ENCODE assay signal across 9 mouse cellular contexts in genomic region chr1:138842315-138842714, GRCm38 (mm10). TPM values are rescaled to one million over a fixed set of nuclear protein-coding genes. Genes with fewer than 3 reads are reported as not detected.
DNase-seq lines count a peak whose midpoint lies in the region; ATAC-seq and TF ChIP-seq lines count a peak whose summit lies in the region.
"Had no signal": no experiment of that assay in that cellular context is flagged by ENCODE, and none has a peak within 500 bp of the region (broad histone marks: within the 10 kb centered on the region; RNA-seq: fewer than 3 reads in every experiment).

No protein-coding gene starts in this region.

- H3K27ac ChIP-seq in forebrain, embryonic 14.5 days (ENCODE audit: low read depth, low read length): peak overlapping the region; percentile 82; the same call in 1 of the 2 replicates
- peak overlapping the region; percentile 82 for H3K27ac ChIP-seq in limb, embryonic 14.5 days (replicated peaks; ENCODE audit: low read depth, low read length)
- no peak overlapping the region for H3K27ac ChIP-seq in stomach, embryonic 14.5 days (ENCODE audit: low read length)

- no peaks in the 10 kb centered on the region for H3K36me3 ChIP-seq in forebrain, embryonic 14.5 days (ENCODE audit: control insufficient read depth, insufficient read depth, low read length)
- no peaks in the 10 kb centered on the region for H3K36me3 ChIP-seq in limb, embryonic 14.5 days (ENCODE audit: control insufficient read depth, insufficient read depth, low read length)
- no peaks in the 10 kb centered on the region for H3K36me3 ChIP-seq in stomach, embryonic 14.5 days (ENCODE audit: control insufficient read depth, insufficient read depth, low read length)

- peak overlapping the region; percentile 85 for H3K9ac ChIP-seq in forebrain, embryonic 14.5 days (ENCODE audit: low read length)
- peak overlapping the region; percentile 76 for H3K9ac ChIP-seq in limb, embryonic 14.5 days (ENCODE audit: low read depth, low read length, severe bottlenecking)
- no peak overlapping the region for H3K9ac ChIP-seq in stomach, embryonic 14.5 days (replicated peaks; ENCODE audit: low read depth, low read length)

- intact Hi-C loops in gastrocnemius, postnatal 14 days (cut with DNase I; ENCODE audit: low total_unique reads): no loop called here

- H3K4me1 ChIP-seq in forebrain, embryonic 14.5 days (ENCODE audit: control insufficient read depth, insufficient read depth, low read length): peaks cover 14% of the 10 kb centered on the region
- peaks cover 24% of the 10 kb centered on the region for H3K4me1 ChIP-seq in limb, embryonic 14.5 days (ENCODE audit: control insufficient read depth, insufficient read depth, low read length)
- H3K4me1 ChIP-seq in stomach, embryonic 14.5 days (ENCODE audit: control insufficient read depth, insufficient read depth, low read length): no peaks in the 10 kb centered on the region

- peak; percentile 68 for ATAC-seq in forebrain, embryonic 14.5 days
- peak; percentile 48 for ATAC-seq in limb, embryonic 14.5 days (ENCODE audit: low FRiP score, low read depth)
- ATAC-seq in stomach, embryonic 14.5 days (ENCODE audit: insufficient number of reproducible peaks, insufficient read depth, low FRiP score, low read depth): no peak

- TF ChIP-seq POLR2A in limb, embryonic 14.5 days (IDR thresholded peaks at IDR 0.05; ENCODE audit: borderline replicate concordance, extremely low read depth, insufficient read depth, insufficient read length): peak; percentile 73; the same call in 1 of the 2 replicates

- DNase-seq in testis, postnatal 10 days (ENCODE audit: low spot score): peak; percentile 63
- no peak for DNase-seq in testis, postnatal 14 days (ENCODE audit: low spot score)
- peak; percentile 87 for DNase-seq in forebrain, embryonic 14.5 days (ENCODE audit: low spot score)
- DNase-seq in limb, embryonic 14.5 days (ENCODE audit: low spot score): peak; percentile 45
- DNase-seq in gastrocnemius, postnatal 14 days: no peak
- no peak for DNase-seq in cerebellum, postnatal 25 days
- no peak for DNase-seq in right cerebral cortex, postnatal 25 days

- peaks cover 48% of the 10 kb centered on the region for H3K27me3 ChIP-seq in forebrain, embryonic 14.5 days (replicated peaks; ENCODE audit: control insufficient read depth, insufficient read depth, low read length)
- H3K27me3 ChIP-seq in limb, embryonic 14.5 days (ENCODE audit: control insufficient read depth, insufficient read depth, low read length): peaks cover 42% of the 10 kb centered on the region
- peaks cover 46% of the 10 kb centered on the region for H3K27me3 ChIP-seq in stomach, embryonic 14.5 days (ENCODE audit: control insufficient read depth, insufficient read depth, low read length)

- H3K9me3 ChIP-seq in forebrain, embryonic 14.5 days (replicated peaks; ENCODE audit: control insufficient read depth, low read length): no peaks in the 10 kb centered on the region
- no peaks in the 10 kb centered on the region for H3K9me3 ChIP-seq in limb, embryonic 14.5 days (ENCODE audit: control insufficient read depth, low read length)
- H3K9me3 ChIP-seq in stomach, embryonic 14.5 days (ENCODE audit: control insufficient read depth, low read depth, low read length): no peaks in the 10 kb centered on the region

- 0% methylated on average over 8 of the region's 8 CpGs for WGBS in forebrain, embryonic 14.5 days
- WGBS in limb, embryonic 14.5 days: 0% methylated on average over 8 of the region's 8 CpGs
- 2% methylated on average over 8 of the region's 8 CpGs for WGBS in stomach, embryonic 14.5 days

- peak overlapping the region; percentile 50 for H3K4me3 ChIP-seq in forebrain, embryonic 14.5 days (ENCODE audit: low read depth, low read length)
- H3K4me3 ChIP-seq in limb, embryonic 14.5 days (replicated peaks; ENCODE audit: low read length): peak overlapping the region; percentile 48
- H3K4me3 ChIP-seq in stomach, embryonic 14.5 days (ENCODE audit: low read depth, low read length): peak overlapping the region; percentile 28; the same call in 1 of the 2 replicates

- peak overlapping the region; percentile 65 for H3K4me2 ChIP-seq in forebrain, embryonic 14.5 days (ENCODE audit: low read length)
- H3K4me2 ChIP-seq in limb, embryonic 14.5 days (replicated peaks; ENCODE audit: low read depth, low read length, severe bottlenecking): peak overlapping the region; percentile 55
- H3K4me2 ChIP-seq in stomach, embryonic 14.5 days (replicated peaks; ENCODE audit: low read depth, low read length): peak overlapping the region; percentile 45

RNA-seq across cellular contexts. Expression of gene Lhx9, which starts 6.1 kb away (rescaled TPM):
- polyA plus RNA-seq in forebrain, embryonic 14.5 days (2014; fragmentation: Nextera tagmentation; extraction: Ambion mirVana): 15.2 and 20.3 TPM in 2 replicates
- 15.4 and 24.2 TPM in 2 replicates for polyA plus RNA-seq in limb, embryonic 14.5 days (2012; rRNA removed)
- 11.9 and 14.8 TPM in 2 replicates for polyA plus RNA-seq in limb, embryonic 14.5 days (2014; fragmentation: Nextera tagmentation; extraction: Ambion mirVana)
- polyA plus RNA-seq in stomach, embryonic 14.5 days (2014; fragmentation: Nextera tagmentation; extraction: Ambion mirVana): 0.90 and 1.00 TPM in 2 replicates
- total RNA-seq in gastrocnemius, postnatal 14 days (2021): not detected
- total RNA-seq: neutrophil, adult 5-6 weeks had no signal

RNA-seq across cellular contexts. Expression of gene 2310009B15Rik, which starts 14.3 kb away (rescaled TPM):
- 37.7 and 49.8 TPM in 2 replicates for polyA plus RNA-seq in forebrain, embryonic 14.5 days (2014; fragmentation: Nextera tagmentation; extraction: Ambion mirVana)
- 47.9 and 59.0 TPM in 2 replicates for polyA plus RNA-seq in limb, embryonic 14.5 days (2012; rRNA removed)
- polyA plus RNA-seq in limb, embryonic 14.5 days (2014; fragmentation: Nextera tagmentation; extraction: Ambion mirVana): 48.1 and 50.4 TPM in 2 replicates
- polyA plus RNA-seq in stomach, embryonic 14.5 days (2014; fragmentation: Nextera tagmentation; extraction: Ambion mirVana): 54.1 and 61.6 TPM in 2 replicates
- 10 to 100 TPM; 15.0 to 16.0 TPM for total RNA-seq in gastrocnemius, postnatal 14 days (2021)

Comparison
In these comparisons a context has a peak if more than half of its experiments do, and no peak if none do; other contexts are left out.
1. DNase-seq: peak in testis, postnatal 10 days (single experiment), forebrain, embryonic 14.5 days (single experiment) and limb, embryonic 14.5 days (single experiment); none in testis, postnatal 14 days (single experiment), gastrocnemius, postnatal 14 days (single experiment), cerebellum, postnatal 25 days (0 of 2) and right cerebral cortex, postnatal 25 days (single experiment).
2. Peak in every context shown above with its lines, with median percentiles within 50 percentile points of each other: H3K4me2 ChIP-seq and H3K4me3 ChIP-seq.